Mouse (Mus musculus) monocyte, adult 5-6 weeks (primary cell): ENCODE data around the gene Rab31. TPM values are rescaled to one million over a fixed set of nuclear protein-coding genes. Genes with fewer than 3 reads are reported as not detected.

Source experiments
- ATAC-seq: fragments of 153-309, 156-312 bp; replicated peaks from 2 replicates; pipeline ENCODE4 v1.8.0; 2017; ENCODE audit warnings: mild to moderate bottlenecking; ENCODE audit not compliant: low TSS enrichment, insufficient number of reproducible peaks, severe bottlenecking, poor library complexity, low FRiP score
- total RNA-seq: library from RNA; stranded (forward); fragments of 200-1000, 200-491, 200-594 nt; gene quantifications from 3 replicates; pipeline ENCODE4 v1.2.3, GENCODE M21; 2017

The Rab31 gene
- total RNA-seq, 1 experiment from 2014 or later = 75.8 TPM

GRCm38 (mm10) chr17:65613463-65614412, 158.8 kb downstream of the Rab31 start, which contains the start of gene Vapa:
Vapa (minus strand) TSS chr17:65613555.
- ATAC-seq = peak; percentile 77

GRCm38 (mm10) chr17:65613142-65613462, 159.4 kb downstream of the Rab31 start:
- ATAC-seq = no peak

- ATAC-seq = 0 out of 2 replicates have a peak, but pooled peaks have one; percentile 7
Measured at GRCm38 (mm10) chr17:65612391-65613141, 160.0 kb downstream of the Rab31 start.

- no peak for ATAC-seq
Measured at GRCm38 (mm10) chr17:65611721-65612120, 160.8 kb downstream of the Rab31 start.

GRCm38 (mm10) chr17:65608743-65609142, 163.8 kb downstream of the Rab31 start:
- no peak for ATAC-seq

DNA sequence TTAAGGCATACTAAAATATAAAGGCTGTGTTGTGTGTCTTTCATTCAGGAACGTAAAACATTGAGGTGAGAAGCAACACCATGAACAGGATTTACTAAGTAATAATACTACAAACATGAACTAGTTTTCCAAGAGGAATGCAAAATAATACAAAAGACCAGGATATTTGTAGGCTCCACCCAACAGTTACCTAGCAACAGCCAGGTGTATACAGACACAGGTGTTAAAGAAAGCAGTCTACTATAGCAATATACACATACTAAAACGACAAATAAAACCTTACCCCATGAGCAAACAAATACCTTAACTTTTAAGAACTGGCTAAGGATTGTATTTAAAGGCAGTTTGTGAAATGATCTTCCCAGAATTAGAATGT, 164.3 kb downstream of the Rab31 start:
- ATAC-seq = no peak

DNA sequence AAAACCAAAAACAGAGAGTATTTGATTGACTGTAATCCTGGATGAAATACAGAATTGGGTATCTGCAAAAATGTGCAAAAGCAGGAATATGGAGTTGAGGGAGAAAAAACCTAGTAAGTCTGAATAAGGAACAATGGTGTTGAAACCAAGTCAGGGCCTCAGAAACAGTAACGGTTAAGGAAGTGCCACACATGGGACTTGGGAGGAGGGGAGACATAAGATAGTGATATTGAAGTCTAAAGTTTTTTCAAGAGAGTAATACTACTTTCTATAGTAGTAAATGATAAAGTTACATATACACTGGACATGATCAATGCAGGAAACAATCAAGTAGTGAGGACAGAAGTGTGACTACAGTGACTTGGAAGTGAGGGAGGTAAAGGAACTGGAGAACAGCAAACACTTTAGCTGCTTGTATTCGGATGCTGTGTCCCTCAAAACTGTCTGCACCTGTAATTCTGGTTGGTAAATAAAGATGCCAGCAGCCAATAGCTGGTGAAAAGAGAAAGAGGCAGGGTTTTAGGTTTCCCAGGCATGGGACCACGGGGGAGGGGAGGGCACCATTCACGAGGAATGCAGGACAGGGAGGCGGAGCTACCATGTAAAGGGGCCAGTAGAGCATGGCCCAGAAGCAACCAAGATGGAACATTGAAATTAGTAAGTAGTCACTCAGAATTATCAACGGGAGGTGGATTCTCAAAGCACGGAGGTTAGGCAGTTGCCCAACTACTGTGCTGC, 164.8 kb downstream of the Rab31 start:
- no peak for ATAC-seq

DNA sequence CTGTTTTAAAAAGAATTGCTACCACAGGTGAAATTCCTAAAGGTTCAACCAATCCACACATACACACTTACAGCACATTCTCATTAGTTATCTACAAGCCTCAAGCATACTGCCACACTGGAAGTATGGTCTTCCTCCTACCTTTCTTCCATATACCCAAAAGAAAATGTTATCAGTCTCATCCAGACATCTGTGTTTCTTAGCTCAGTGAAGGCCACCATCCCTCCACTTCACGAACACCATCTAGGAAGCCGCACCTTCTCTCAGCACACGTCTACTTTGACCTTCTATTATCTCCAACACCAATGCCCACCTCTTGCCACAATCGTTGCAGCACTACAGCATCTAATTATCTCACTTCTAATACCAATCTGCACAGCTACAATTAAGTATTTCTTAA, 166.5 kb downstream of the Rab31 start:
- no peak for ATAC-seq

- no peak for ATAC-seq
Measured at GRCm38 (mm10) chr17:65604892-65605291, 167.7 kb downstream of the Rab31 start.

DNA sequence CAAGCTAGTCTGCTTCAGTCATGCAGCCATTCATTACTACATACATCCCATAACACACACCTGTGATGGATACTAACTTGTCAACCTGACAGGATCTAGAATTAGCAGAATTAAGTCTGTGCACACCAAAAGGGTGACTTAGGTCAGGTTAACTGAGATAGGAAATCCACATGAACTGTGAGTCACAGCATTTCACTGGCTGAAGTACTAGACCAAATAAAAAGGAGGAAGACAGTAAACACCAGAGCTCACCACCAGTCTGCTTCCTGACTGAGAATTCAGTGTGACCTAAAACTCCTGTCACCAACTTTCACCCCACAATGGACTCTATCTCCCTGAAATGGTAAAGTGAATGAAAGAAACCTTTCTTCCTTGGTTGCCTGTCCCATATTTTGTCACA, 168.2 kb downstream of the Rab31 start:
- peak; percentile 52 for ATAC-seq

Other genes starting within 250 kb of the Rab31 start
- gene Tmem232, start 232.0 kb downstream of the Rab31 start, total RNA-seq = not detected in 3 replicates
- 67.6 to 82.9 TPM (median 82.5 TPM) in 3 replicates for gene Vapa, start 159.2 kb downstream of the Rab31 start, total RNA-seq
- gene Txndc2, start 130.6 kb downstream of the Rab31 start, total RNA-seq = 0.21 to 0.39 TPM (median 0.38 TPM) in 3 replicates
- 81.9 to 108 TPM (median 105 TPM) in 3 replicates for gene Ppp4r1, start 9.8 kb upstream of the Rab31 start, total RNA-seq
- 102 to 122 TPM (median 106 TPM) in 3 replicates for gene Ralbp1, start 113.0 kb upstream of the Rab31 start, total RNA-seq
- 4.4 to 6.4 TPM (median 5.1 TPM) in 3 replicates for gene Twsg1, start 178.5 kb upstream of the Rab31 start, total RNA-seq